Mouse (Mus musculus): ENCODE data around the gene Tgm5. TPM values are rescaled to one million over a fixed set of nuclear protein-coding genes. Genes with fewer than 3 reads are reported as not detected.
"Not testable (repeated sequence)": the region's sequence is repeated elsewhere in the genome, so short reads cannot be mapped to it uniquely, and the experiment has no call there.

Gene Tgm5
- total RNA-seq, 2 experiments from 2014 or later = 0.14 to 0.20 TPM

GRCm38 (mm10) chr2:121045653-121046052 lies 40.0 kb downstream of the Tgm5 start:
- intact Hi-C loops (cut with DNase I) = no loop called here
- no peak for DNase-seq

DNA sequence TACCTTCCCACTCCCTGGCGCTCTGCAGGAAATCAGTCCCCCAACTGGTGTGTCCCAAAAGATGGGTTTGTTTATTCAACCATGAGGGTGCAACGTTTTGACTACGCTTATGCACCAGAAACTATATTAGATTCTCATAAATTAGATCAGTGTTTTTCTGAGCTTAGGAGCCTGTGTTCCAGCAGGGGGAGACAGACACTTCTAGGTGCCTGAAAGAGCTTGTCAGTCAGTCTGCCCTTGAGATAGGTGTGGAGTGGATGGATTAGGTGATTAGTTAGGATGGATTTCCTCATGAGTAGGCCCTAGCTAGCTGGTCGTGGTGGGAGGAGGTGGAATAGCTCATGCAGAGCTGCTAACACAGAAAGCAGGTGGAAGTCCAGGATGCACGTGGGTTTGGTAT lies 44.5 kb downstream of the Tgm5 start:
- intact Hi-C loops (cut with DNase I) = loop anchor here (5.0 kb wide), 1 partner anchor 61 kb away; no protein-coding TSS in a partner anchor
- DNase-seq = peak; percentile 21

GRCm38 (mm10) chr2:121039382-121039781 lies 46.3 kb downstream of the Tgm5 start:
- intact Hi-C loops (cut with DNase I) = no loop called here
- no peak for DNase-seq

DNA sequence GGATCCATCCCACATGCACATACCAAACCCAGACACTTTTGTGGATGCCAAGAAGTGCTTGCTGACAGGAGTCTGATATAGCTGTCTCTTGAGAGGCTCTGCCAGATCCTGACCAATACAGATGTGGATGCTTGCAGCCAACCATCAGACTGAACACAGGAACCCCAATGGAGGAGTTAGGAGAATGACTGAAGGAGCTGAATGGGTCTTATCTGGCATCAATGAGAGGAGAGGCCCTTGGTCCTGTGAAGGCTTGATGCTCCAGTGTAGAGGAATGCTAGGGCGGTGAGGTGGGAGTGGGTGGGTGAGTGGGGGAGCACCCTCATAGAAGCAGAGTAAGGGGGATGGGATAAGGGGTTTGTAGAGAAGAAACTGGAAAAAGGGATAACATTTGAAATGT lies 46.8 kb downstream of the Tgm5 start:
- DNase-seq; intact Hi-C loops (cut with DNase I): not testable (repeated sequence)

DNA sequence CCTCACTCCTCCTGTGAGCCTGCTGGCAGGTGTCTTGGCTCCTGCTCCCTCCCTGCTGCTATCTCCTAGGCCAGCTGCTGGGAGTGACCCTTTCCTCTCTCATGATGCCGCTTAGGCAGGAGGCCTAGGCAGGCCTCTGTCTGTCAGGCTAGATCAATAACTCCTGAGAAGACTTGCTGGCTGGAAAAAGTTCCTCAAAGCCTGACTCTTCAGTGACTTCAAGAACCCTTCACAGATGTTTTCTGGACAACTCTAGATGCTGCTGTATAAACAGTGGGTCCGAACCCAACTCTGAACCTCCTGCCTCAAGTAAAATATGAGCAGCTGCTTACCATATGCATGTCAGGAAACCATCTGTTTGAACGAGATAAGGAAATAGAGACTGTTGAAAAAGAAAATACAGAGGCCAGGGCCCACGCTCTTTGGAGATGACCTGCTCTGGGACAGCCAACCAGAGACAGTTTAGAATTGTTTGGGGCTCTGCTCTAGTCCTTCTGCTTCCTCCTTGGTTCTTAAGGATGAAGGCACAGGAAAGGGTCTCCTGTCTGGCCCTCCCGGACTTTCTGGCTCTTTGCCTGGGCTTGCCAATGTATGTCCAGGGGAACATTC lies 48.8 kb downstream of the Tgm5 start, which contains the start of gene Epb42:
Epb42 (minus strand) TSS at position 340 of the 609 bp plus-strand sequence.
- intact Hi-C loops (cut with DNase I) = no loop called here
- no peak for DNase-seq

- intact Hi-C loops (cut with DNase I) = no loop called here
- DNase-seq = no peak
These were observed 62.7 kb downstream of the Tgm5 start for GRCm38 (mm10) chr2:121022918-121023317.

- intact Hi-C loops (cut with DNase I) = no loop called here
- DNase-seq = no peak
These were observed 68.5 kb downstream of the Tgm5 start for GRCm38 (mm10) chr2:121017151-121017550.

DNA sequence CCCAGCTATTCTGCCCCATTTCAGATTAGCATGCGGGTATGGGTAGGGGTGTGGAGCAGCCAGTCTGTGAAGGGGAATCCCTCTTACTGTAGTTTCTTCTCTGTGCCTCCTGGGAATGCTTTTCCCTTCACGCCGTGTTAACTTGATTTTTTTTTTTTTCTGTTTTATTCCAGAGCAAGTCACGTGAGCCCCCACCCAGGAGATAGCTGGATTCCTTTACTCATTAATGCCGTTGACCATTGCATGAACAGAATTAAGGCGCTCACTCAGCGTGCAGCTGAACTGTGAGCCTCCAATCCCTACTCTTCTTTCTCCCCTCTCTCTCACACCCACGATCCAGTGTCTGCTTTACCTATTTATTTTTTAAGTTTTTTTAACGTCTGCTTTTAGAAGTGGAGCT lies 69.4 kb downstream of the Tgm5 start:
- intact Hi-C loops (cut with DNase I) = no loop called here
- no peak for DNase-seq

GRCm38 (mm10) chr2:121015507-121015906 lies 70.1 kb downstream of the Tgm5 start:
- no peak for DNase-seq
- intact Hi-C loops (cut with DNase I) = no loop called here

GRCm38 (mm10) chr2:121012676-121013075 lies 73.0 kb downstream of the Tgm5 start:
- intact Hi-C loops (cut with DNase I) = no loop called here

GRCm38 (mm10) chr2:121009071-121009677 lies 76.5 kb downstream of the Tgm5 start:
- intact Hi-C loops (cut with DNase I) = no loop called here
- DNase-seq = no peak

More at GRCm38 (mm10) chr2:121012676-121013075, 73.0 kb downstream of the Tgm5 start:
- DNase-seq = no peak

DNA sequence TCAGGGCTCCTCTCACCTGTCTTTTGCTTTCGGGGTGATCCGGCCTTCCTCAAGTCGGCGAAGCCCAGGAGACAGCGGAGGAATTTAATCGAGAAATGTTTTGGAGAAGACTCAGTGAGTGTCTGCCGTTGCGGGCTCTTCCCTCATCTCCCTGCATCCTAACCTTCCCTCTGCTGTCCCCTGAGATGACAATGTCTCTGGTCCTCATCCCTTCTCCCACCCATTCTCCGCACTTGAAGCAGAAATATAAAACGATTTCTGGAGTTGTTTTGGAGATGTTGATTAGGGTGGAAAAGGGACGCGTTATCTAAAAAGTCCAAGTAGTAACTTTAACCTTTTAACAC lies 77.0 kb downstream of the Tgm5 start:
- DNase-seq = no peak
- intact Hi-C loops (cut with DNase I) = no loop called here

- intact Hi-C loops (cut with DNase I) = no loop called here
- DNase-seq = peak; percentile 94
These were observed 77.5 kb downstream of the Tgm5 start, which contains the start of gene Ccndbp1 for GRCm38 (mm10) chr2:121007925-121008663. Ccndbp1 (plus strand) TSS chr2:121008403.

DNA sequence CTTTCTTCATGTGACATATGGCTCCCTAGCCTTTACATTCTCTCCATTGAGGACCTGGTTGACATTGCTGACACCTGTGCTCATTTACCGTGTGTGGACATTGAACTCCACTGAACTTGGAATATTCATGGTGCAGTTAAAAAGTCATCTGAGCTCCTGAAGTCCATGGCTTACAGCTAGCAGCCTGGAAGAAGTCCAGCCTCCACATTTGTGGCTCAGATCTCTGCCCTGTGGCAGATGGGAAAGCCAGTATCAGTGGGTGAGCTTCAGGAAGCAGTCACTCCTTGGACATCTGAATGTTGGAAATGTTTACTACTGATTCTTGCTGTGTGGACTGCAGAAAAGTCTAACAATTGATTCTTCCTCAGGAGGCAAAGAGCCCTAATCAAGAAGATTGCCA lies 78.7 kb downstream of the Tgm5 start:
- intact Hi-C loops (cut with DNase I) = no loop called here
- no peak for DNase-seq

DNA sequence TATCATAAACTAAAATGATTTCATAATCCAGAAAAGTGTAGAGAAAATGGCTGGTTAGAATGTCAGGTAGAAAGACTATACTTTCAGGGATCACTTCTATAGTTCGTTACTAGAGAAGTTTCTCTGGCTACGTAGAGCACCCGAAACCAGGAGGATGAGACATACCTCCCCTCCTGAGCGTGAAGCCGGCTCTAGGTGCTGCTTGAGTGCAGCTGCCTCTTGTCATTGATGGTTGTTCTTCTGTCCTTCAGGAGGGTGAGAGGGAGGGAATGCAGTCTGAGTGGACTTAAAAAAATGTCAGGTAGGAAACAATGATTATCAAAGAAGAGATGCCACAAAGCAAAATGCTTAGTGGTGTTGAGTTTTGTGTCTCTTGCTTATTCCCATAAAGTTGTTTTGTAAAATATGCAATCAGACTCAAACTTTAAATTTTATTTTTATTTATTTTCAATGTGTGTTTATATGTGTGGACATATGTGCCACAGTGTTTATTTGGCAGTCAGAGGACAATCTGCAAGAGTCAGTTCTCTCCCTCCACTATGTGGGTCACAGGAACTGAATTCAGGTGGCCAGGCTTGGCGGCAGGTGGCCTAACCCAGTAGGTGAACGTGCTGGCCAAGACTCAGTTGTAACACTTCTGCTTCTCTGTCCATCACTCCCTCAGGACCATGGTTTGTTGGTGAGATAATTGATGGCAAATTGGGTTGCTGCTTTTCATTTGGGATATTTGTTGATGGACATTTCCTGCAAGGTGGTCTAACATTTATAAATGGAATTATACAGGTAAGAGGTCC lies 81.4 kb downstream of the Tgm5 start:
- intact Hi-C loops (cut with DNase I) = no loop called here
- no peak for DNase-seq

GRCm38 (mm10) chr2:121003586-121003985 lies 82.1 kb downstream of the Tgm5 start:
- no peak for DNase-seq

DNA sequence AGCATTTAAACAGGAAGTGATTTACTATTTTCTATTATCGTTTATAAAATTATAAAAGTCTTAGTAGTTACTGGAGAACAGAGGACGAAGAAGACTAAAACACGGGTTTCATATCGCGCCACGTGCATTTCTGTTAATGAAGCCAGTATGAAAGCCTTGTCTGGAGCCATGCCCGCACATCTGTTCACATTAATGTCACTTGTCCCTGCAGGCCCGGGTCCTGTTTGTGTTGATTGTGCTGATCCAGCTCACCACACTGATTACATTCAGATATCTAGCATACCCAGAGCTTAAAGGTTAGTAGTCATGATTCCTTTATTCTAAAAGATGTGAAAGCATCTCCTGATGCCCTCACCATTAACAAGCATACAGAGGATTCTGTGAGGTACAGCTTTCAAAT lies 86.8 kb downstream of the Tgm5 start:
- intact Hi-C loops (cut with DNase I) = no loop called here
- no peak for DNase-seq

More at GRCm38 (mm10) chr2:121003586-121003985, 82.1 kb downstream of the Tgm5 start:
- intact Hi-C loops (cut with DNase I) = no loop called here

GRCm38 (mm10) chr2:120996607-120997006 lies 89.0 kb downstream of the Tgm5 start:
- intact Hi-C loops (cut with DNase I); DNase-seq: not testable (repeated sequence)

All from left cerebral cortex, postnatal 4 days (tissue).